Mouse (Mus musculus): ENCODE results near the gene C1qa.

The C1qa gene

DNA sequence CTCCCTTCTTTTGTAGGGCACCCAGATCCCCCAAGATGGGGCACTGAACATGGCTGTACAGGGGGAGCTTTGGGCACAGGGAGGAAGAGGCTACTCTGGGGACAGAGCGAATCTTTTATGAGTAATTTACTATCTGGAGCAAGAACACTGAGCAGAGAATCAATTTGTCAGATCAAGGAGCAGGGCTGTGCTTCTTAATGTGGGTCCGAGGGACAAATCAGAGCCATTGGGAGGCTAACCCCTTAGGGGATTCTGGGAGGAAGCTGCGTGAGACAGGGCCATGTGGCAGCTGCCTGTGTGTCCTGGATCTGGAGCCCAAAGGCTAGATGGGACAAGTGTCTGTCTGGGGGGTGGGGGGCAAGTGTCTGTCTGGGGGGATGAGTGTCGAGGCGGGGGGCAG, 33.1 kb downstream of the C1qa start:
- in situ Hi-C loops (cut with MboI; ENCODE audit: low sequenced_read_pairs): no loop called here

DNA sequence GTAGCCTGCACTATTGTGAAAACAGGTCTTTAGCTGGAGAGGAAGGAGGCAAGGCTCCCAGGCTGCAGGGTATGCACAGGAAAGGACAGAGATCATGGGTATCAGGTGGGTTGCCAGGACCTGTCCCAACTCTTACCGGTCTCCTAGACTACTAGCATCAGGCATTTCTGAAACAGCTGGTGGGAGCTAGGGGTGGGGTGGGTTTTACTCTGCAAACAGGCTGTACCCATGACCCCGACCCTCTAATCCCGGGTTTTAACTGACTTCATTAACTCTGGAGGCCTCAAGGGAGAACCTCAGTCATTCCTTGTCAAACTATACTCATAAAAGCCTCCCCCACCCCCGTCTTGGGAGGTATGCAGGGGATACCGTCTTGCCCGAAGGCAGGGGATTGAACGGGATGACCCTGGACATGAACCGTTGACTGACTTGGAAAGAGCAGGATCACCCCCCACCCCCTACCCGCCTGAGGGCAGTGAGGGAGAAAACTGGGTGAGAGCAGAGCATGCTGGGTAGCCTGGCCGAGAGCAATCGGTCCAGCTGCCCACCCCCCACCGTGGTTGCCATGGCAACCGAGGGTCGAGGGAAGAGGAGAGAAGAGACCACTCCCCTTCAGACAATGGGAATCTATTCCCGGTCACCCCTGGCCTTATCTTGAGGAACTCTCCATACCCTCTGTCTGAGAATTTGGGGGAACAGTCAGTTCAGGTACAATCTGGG, 33.7 kb downstream of the C1qa start:
- in situ Hi-C loops (cut with MboI; ENCODE audit: low sequenced_read_pairs): no loop called here

DNA sequence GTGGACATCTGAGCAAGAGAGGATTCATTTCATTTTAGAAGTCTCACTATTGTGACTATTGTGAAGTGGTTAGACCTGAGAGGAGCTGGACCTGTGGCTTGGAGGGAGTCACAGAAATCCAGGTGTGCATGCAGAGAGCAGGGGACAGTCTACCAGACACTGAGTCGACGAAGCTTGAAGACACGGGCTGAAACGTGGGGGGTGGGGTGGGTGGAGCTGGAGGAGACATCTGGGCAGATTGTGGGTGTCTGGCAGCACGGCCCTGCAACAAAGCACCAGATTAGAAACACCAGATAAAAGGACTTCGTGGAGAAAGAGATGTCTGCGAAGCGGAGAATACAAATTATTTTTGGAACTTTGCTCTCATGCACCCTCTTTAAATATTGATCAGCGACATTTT, 35.1 kb downstream of the C1qa start:
- in situ Hi-C loops (cut with MboI; ENCODE audit: low sequenced_read_pairs): no loop called here

DNA sequence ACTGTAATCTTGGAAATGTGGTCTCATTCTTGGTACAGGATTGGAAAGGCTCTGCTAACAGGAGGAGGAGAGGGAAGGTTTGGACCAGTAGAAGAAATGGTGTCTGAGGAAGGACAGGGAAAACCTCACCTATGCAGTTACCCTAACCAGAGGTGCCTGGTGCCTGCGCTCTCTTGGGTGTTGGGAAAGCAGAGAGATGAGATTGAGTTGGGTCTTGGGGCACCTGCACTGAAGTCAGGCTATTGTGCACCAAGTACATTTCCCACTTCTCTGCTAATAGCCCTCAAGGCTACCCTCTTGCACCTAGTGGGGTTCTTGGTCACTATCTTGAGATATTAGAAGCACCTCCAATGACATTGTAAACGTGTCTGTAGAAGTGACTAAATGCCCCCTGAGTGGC, 36.2 kb downstream of the C1qa start:
- in situ Hi-C loops (cut with MboI; ENCODE audit: low sequenced_read_pairs): no loop called here

DNA sequence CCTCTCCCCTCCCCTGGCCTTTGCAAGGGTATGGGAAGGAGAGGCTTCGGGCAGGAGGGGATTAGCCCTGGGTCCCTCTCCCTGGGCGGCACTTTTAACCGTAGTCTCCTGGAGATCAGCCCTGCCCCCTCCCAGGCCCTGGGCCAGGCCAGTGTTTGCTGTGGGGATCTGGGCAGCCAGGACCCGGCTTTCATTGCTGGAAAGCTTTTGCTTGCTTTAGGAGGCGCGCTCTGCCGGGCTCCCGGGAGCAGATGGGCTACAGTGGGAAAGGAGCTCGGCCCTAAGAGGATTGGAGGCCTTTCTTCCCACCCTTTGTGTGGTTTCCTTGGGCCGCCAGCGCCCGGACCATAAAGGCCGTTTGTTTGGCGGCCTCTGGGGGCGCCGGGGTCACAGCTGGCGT, 36.8 kb downstream of the C1qa start:
- in situ Hi-C loops (cut with MboI; ENCODE audit: low sequenced_read_pairs): no loop called here

DNA sequence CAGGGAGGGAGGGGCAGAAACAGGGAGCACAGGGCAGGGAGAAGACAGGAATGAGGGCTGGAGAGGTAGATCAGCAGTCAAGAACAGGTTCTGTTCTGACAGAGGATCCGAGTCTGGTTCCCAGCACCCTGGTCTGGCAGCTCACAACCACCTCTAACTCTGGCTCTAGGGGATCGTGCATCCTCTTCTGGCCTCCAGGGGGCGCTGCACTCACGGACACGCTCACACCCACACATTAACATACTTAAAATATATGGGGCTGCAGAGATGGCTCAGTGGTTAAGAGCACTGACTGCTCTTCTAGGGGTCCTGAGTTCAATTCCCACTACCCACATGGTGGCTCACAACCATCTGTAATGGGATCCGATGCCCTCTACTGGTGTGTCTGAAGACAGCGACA, 38.6 kb downstream of the C1qa start:
- in situ Hi-C loops (cut with MboI; ENCODE audit: low sequenced_read_pairs): no loop called here

DNA sequence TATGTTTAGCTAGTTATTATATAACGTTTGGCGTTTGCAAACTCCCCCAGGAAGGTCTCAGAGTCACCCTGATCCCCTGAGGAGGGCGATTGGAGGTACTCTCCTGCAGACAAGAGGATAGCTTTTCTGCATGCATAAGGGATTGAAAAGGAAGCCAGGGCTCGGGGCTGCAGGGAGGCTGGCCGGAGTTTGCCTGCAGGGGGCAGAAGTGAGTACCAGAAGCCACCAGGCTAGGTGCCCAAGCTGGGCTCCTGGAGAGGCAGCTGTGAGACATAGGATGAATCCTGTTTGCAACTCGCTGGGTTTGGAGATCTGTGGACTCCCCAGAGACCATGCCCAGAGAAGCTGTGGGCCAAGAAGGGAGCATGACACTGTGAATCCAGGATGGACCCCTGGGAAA, 43.5 kb downstream of the C1qa start:
- in situ Hi-C loops (cut with MboI; ENCODE audit: low sequenced_read_pairs): no loop called here

DNA sequence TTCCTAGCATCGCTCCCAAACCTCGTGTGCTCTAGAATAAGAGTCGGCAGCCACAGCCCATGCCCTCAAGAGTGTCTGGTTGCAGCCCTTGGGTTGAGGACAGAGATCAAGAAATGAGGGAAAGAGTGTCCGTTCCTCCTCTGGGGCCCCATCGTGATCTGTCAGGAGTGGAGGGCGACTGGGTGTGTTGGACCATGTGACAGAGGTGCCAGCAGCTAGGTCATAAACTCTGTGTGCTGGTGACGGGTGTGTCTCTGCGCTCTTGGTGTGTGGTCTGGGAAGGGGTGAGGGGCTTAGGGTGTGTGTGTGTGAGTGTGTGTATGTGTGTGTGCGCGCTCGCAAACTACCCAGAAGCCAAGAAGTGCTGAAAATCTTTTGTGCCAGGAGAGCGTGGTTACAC, 45.6 kb downstream of the C1qa start:
- in situ Hi-C loops (cut with MboI; ENCODE audit: low sequenced_read_pairs): no loop called here

DNA sequence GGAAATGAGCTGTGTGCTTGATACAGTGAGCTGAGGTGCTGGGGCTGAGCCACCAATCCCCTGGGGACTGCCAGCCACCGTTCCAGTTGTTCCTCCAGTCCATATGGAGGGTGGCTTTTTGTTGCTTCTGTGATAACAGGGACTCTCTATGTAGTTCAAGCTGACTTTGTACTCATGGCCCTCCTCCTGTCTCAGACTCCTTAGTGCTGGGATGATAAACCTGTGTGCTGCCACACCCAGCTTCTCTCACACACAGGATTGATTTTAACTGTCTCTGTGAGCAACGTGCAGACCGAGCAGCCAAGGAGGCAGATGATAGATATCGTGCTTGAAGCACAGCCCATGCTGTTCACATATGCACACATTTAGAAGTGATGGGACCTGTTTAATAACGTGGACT, 46.5 kb downstream of the C1qa start:
- in situ Hi-C loops (cut with MboI; ENCODE audit: low sequenced_read_pairs): no loop called here

DNA sequence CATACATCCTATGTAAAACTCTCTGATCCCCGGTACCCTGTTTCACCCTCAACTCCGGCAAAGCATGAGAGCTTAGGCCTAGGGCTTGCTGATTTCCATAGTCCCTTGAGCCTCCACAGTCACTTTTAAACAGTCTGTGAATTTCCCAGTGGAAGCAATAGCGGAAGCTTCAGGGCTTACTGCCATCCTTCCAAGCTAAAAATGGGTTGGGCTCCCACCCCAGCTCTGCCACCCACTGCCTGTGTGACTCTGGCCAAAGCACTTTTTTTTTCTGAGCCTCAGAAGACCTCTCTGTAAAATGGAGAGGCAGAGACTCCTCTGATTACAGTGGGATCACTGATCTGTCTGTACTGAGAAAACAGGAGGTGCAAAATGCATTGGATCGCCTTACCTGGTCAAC, 50.0 kb downstream of the C1qa start:
- in situ Hi-C loops (cut with MboI; ENCODE audit: low sequenced_read_pairs): loop anchor here (10.0 kb wide), 1 partner anchor 174 kb away; no protein-coding TSS in a partner anchor

DNA sequence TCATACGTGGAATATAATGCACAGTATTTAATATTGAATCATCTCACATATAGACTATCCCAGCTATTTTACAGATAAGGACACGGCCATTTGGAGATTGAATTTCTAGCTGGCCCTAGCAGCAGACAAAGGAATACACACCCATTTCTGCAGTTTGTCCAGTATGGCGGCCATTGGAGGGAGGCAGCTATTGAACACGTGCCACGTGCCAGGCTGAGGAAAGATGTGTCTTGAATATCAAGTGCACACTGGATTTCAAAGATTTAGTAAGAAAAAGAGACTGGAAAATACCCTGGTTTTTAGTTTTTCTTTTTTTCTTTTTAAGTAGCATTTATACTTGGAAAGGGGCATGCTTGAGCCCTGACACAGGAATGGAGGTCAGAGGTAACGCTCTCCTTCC, 51.4 kb downstream of the C1qa start:
- in situ Hi-C loops (cut with MboI; ENCODE audit: low sequenced_read_pairs): loop anchor here (10.0 kb wide), 1 partner anchor 172 kb away; no protein-coding TSS in a partner anchor

Measured in CH12F3 (cell line).